Mouse (Mus musculus) lung, postnatal 0 days (tissue): Measurements from ENCODE around the gene Ddi1.

Experiments used
- CTCF ChIP-seq: IDR thresholded peaks from 2 replicates; pipeline ENCODE4 v1.5.1; 2016; ENCODE audit warnings: antibody characterized with exemption, mild to moderate bottlenecking
- EP300 ChIP-seq: IDR thresholded peaks from 2 replicates; pipeline ENCODE4 v1.6.1; 2016; ENCODE audit warnings: antibody characterized with exemption, mild to moderate bottlenecking, control low read depth

- TF ChIP-seq CTCF (no peak), EP300 (no peak)
Measured at GRCm38 (mm10) chr9:6305847-6306246, 36.2 kb upstream of the Ddi1 start.
